Mouse (Mus musculus): ENCODE results near the gene Bscl2. TPM values are rescaled to one million over a fixed set of nuclear protein-coding genes. Genes with fewer than 3 reads are reported as not detected.
"Not testable (repeated sequence)": the region's sequence is repeated elsewhere in the genome, so short reads cannot be mapped to it uniquely, and the experiment has no call there.

Bscl2 gene
- polyA plus RNA-seq, 1 experiment from 2014 or later = 72.1 TPM

- H3K4me3 ChIP-seq (ENCODE audit: inconsistent target); H3K27ac ChIP-seq; H3K36me3 ChIP-seq (ENCODE audit: inconsistent target): not testable (repeated sequence)
- 88% methylated on average over 5 of the region's 5 CpGs for WGBS (ENCODE audit: missing documents)
- H3K79me2 ChIP-seq (ENCODE audit: inconsistent target) = peaks cover 69% of the 10 kb centered on the region
These were observed 59.0 kb downstream of the Bscl2 start for GRCm38 (mm10) chr19:8896231-8896630.

DNA sequence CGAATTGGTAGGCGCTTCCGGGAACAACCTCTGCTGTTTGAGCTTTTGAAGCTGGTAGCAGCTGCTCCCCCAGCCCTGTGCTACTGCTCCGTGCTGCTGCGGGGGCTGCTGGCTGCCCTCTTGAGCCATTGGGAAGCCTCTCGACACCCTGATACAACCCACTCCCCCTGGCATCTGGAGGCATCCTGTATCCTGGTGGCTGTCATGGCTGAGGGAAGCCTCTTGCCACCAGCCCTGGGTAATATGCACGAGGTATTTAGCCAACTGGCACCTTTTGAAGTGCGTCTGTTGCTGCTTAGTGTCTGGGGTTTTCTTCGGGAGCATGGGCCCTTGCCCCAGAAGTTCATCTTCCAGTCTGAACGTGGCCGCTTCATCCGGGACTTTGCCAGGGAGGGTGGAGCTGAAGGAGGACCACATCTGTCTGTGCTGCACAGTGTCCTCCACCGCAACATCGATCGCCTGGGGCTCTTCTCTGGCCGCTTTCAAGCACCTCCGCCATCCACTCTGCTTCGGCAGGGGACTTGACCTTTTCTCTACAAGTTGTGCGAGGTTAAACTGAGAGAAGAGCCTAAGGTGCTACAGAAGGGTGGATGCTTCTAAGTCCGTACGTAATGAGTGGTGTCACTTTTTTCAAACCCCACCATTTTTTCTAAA is 60.1 kb downstream of the Bscl2 start:
- peak overlapping the region; percentile 10; the same call in 1 of the 2 replicates for H3K27ac ChIP-seq
- WGBS (ENCODE audit: missing documents) = 44% methylated on average over 20 of the region's 21 CpGs

DNA sequence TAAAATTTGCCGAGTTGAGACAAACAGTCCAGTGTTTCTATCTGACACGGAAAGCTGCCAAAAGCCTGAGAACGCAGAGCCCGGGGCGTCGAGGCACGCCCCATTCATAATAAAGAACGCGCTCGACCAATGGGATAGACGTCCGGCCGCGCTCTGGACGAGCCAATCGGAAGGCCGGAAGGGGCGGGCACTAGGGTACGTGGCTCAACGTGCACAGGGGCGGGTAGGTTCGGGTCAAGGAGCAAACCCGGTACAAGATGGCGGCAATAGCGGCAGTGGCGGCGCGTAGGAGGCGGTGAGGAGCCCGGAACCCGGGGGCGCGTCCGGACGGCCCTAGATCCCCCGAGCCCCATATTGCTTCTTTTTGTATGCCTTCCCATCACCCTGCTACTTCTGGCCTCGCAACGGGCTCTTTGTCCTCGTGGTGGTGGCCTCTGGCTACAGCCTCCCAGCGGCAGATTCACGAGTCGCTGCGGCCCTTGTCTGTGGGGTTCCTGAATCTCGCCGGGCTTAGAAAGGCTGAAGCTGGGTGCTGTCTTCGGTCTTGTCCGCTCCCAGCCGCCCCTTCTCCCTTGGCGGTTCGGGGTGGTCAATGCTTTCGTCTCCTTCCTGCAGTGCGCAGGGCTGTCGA is 60.7 kb downstream of the Bscl2 start, which contains the start of gene Ganab:
TSS of gene Ganab (plus strand) at position 207 of the 631 bp plus-strand sequence.
- H3K36me3 ChIP-seq (ENCODE audit: inconsistent target) = peaks cover 18% of the 10 kb centered on the region
- H3K27ac ChIP-seq = peak within 1 kb of the TSS; percentile 71
- H3K79me2 ChIP-seq (ENCODE audit: inconsistent target) = peaks cover 81% of the 10 kb centered on the region
- H3K4me3 ChIP-seq (ENCODE audit: inconsistent target) = peak within 1 kb of the TSS; percentile 99
- under 1% methylated on average over 53 of the region's 53 CpGs for WGBS (ENCODE audit: missing documents)

More for the DNA sequence above, 60.1 kb downstream of the Bscl2 start:
- Histone ChIP-seq H3K4me3 (ENCODE audit: inconsistent target) (peak overlapping the region; percentile 99; the same call in 1 of the 2 replicates), H3K36me3 (ENCODE audit: inconsistent target) (peaks cover 12% of the 10 kb centered on the region), H3K79me2 (ENCODE audit: inconsistent target) (peaks cover 80% of the 10 kb centered on the region)

Other genes starting within 250 kb of the Bscl2 start
- not detected in 3 replicates for gene Slc22a8, start 246.2 kb upstream of the Bscl2 start, polyA plus RNA-seq (2018)
- not detected in 3 replicates for gene Slc22a6, start 219.4 kb upstream of the Bscl2 start, polyA plus RNA-seq (2018)
- gene Chrm1, start 173.7 kb upstream of the Bscl2 start, polyA plus RNA-seq (2018) = not detected in 3 replicates
- 384 to 539 TPM (median 494 TPM) in 3 replicates for gene Slc3a2, start 114.1 kb upstream of the Bscl2 start, polyA plus RNA-seq (2018)
- 16.3 to 42.4 TPM (median 18.1 TPM) in 3 replicates for gene Wdr74, start 101.6 kb upstream of the Bscl2 start, polyA plus RNA-seq (2018)
- not detected in 3 replicates for gene 1700092M07Rik, start 96.7 kb upstream of the Bscl2 start, polyA plus RNA-seq (2018)
- gene Stx5a, start 96.1 kb upstream of the Bscl2 start, polyA plus RNA-seq (2018) = 32.3 to 65.9 TPM (median 61.9 TPM) in 3 replicates
- gene Nxf1, start 80.4 kb upstream of the Bscl2 start, polyA plus RNA-seq (2018) = 68.7 to 115 TPM (median 96.9 TPM) in 3 replicates
- 14.9 to 33.7 TPM (median 26.6 TPM) in 3 replicates for gene Tmem223, start 66.5 kb upstream of the Bscl2 start, polyA plus RNA-seq (2018)
- 70.7 to 93.4 TPM (median 87.5 TPM) in 3 replicates for gene Tmem179b, start 63.0 kb upstream of the Bscl2 start, polyA plus RNA-seq (2018)
- 11.3 to 16.9 TPM (median 15.6 TPM) in 3 replicates for gene Taf6l, start 51.0 kb upstream of the Bscl2 start, polyA plus RNA-seq (2018)
- 87.6 to 127 TPM (median 98.0 TPM) in 3 replicates for gene Polr2g, start 38.9 kb upstream of the Bscl2 start, polyA plus RNA-seq (2018)
- 1.5 to 2.4 TPM (median 2.0 TPM) in 3 replicates for gene Zbtb3, start 34.9 kb upstream of the Bscl2 start, polyA plus RNA-seq (2018)
- 25.0 to 30.5 TPM (median 30.3 TPM) in 3 replicates for gene Ttc9c, start 18.1 kb upstream of the Bscl2 start, polyA plus RNA-seq (2018)
- gene Hnrnpul2, start 17.5 kb upstream of the Bscl2 start, polyA plus RNA-seq (2018) = 74.0 to 130 TPM (median 81.5 TPM) in 3 replicates
- gene AC129217.1, start 7.7 kb upstream of the Bscl2 start, polyA plus RNA-seq (2018) = 44.3 TPM in 1 of 3 replicates, not detected in the others
- gene Gng3, start 1.7 kb downstream of the Bscl2 start, polyA plus RNA-seq (2018) = not detected in 3 replicates
- 0.09 to 0.10 TPM in 2 of 3 replicates, not detected in the other for gene Lrrn4cl, start 13.3 kb downstream of the Bscl2 start, polyA plus RNA-seq (2018)
- gene Ubxn1, start 34.0 kb downstream of the Bscl2 start, polyA plus RNA-seq (2018) = 160 to 383 TPM (median 167 TPM) in 3 replicates
- 33.7 to 44.5 TPM (median 41.3 TPM) in 3 replicates for gene Uqcc3, start 43.5 kb downstream of the Bscl2 start, polyA plus RNA-seq (2018)
- gene Lbhd1, start 46.3 kb downstream of the Bscl2 start, polyA plus RNA-seq (2018) = 1.5 to 3.7 TPM (median 2.5 TPM) in 3 replicates
- not detected in 3 replicates for gene Gm49403, start 46.5 kb downstream of the Bscl2 start, polyA plus RNA-seq (2018)
- 48.2 to 79.8 TPM (median 50.8 TPM) in 3 replicates for gene 1810009A15Rik, start 51.4 kb downstream of the Bscl2 start, polyA plus RNA-seq (2018)
- gene Gm49416, start 51.5 kb downstream of the Bscl2 start, polyA plus RNA-seq (2018) = not detected in 3 replicates
- gene Ints5, start 55.5 kb downstream of the Bscl2 start, polyA plus RNA-seq (2018) = 4.4 to 13.0 TPM (median 11.6 TPM) in 3 replicates
- 70.1 to 93.3 TPM (median 80.1 TPM) in 3 replicates for gene Ganab, start 60.6 kb downstream of the Bscl2 start, polyA plus RNA-seq (2018)
- gene B3gat3, start 82.9 kb downstream of the Bscl2 start, polyA plus RNA-seq (2018) = 38.7 to 45.8 TPM (median 41.0 TPM) in 3 replicates
- gene Rom1, start 91.9 kb downstream of the Bscl2 start, polyA plus RNA-seq (2018) = 1.3 to 2.3 TPM (median 1.9 TPM) in 3 replicates
- 17.0 to 32.0 TPM (median 23.3 TPM) in 3 replicates for gene Eml3, start 92.1 kb downstream of the Bscl2 start, polyA plus RNA-seq (2018)
- 63.1 to 68.2 TPM (median 63.7 TPM) in 3 replicates for gene Mta2, start 104.4 kb downstream of the Bscl2 start, polyA plus RNA-seq (2018)
- 11.5 to 14.4 TPM (median 13.4 TPM) in 3 replicates for gene Tut1, start 116.4 kb downstream of the Bscl2 start, polyA plus RNA-seq (2018)
- 224 to 506 TPM (median 366 TPM) in 3 replicates for gene Eef1g, start 129.6 kb downstream of the Bscl2 start, polyA plus RNA-seq (2018)
- gene Ahnak, start 151.8 kb downstream of the Bscl2 start, polyA plus RNA-seq (2018) = 97.5 to 169 TPM (median 125 TPM) in 3 replicates

Data from macrophage (primary cell).